Mouse (Mus musculus) urinary bladder, adult 2 months (tissue): ENCODE measurements at regions not wholly inside any gene's neighbourhood (a gene's known extent, or its start where the extent isn't known, plus 50 kb on each side); places are given as distances from the start of the nearest gene placed in this dataset.
A peak's percentile ranks its signal among the peaks of the same experiment; 100 is the strongest.

ENCODE experiments used
- DNase-seq: peaks from one replicate; pipeline ENCODE4 v3.0.0; 2022; ENCODE audit warnings: low spot score

- DNase-seq: no peak
Measured at GRCm38 (mm10) chr4:120339371-120339770, 52.2 kb upstream of the Foxo6 start.

- DNase-seq: peak; percentile 10
Measured at GRCm38 (mm10) chr4:120340686-120341085, 53.5 kb upstream of the Foxo6 start.

- no peak for DNase-seq
Measured at GRCm38 (mm10) chr4:120341933-120342332, 54.8 kb upstream of the Foxo6 start.

DNA sequence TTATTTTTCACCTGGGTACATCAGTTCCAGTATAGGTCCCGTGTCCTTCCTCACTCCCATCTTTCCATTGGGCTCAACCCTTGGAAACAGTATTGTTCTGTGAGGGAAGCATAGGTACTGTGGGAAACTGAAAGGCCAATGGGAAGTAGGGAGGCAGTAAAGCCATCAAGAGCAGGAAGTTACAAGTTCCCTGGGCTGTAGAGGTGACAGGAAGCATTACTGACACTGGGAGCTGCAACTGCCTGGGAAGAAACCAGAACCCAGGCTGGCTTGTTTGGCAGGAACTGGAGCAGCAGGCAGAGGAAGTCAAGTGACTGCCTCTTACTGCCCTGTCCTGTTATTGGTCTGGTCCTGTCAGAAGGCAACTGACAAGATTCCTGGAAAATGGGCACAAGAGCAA, 55.5 kb upstream of the Foxo6 start:
- DNase-seq: no peak

GRCm38 (mm10) chr4:120345676-120346465, 58.7 kb upstream of the Foxo6 start:
- DNase-seq: no peak

DNA sequence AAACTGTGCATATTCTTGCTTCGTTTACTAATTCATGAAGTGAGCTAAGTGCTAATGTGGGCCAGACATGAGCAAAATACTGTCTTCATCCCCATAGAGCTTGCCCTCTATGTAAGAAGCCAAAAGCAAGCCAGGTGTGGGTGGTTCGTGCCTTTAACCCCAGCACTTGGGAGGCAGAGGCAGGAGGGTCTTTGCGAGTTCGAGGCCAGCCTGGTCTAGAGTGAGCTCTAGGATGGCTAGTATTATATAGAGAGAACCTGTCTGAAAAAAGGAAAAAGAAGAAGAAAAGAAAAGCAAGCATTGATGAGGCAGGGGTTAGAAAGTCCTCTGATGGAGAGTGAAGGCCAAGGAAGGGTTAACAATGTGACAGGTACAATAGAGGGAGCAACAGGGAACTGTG, 55.2 kb upstream of the Scmh1 start:
- no peak for DNase-seq

- DNase-seq: no peak
Measured at GRCm38 (mm10) chr4:120353784-120354183, 51.3 kb upstream of the Scmh1 start.
